Mouse (Mus musculus): ENCODE results near the gene Pla2g6.

Pla2g6 gene

GRCm38 (mm10) chr15:79351331-79351767 lies 23.2 kb upstream of the Pla2g6 start:
- no peak for DNase-seq (ENCODE audit: extremely low spot score, low read depth, low spot score)

- no peak for DNase-seq (ENCODE audit: extremely low spot score, low read depth, low spot score)
Measured at GRCm38 (mm10) chr15:79350866-79351265, 22.7 kb upstream of the Pla2g6 start.

GRCm38 (mm10) chr15:79348651-79349050 lies 20.5 kb upstream of the Pla2g6 start:
- no peak for DNase-seq (ENCODE audit: extremely low spot score, low read depth, low spot score)

- no peak for DNase-seq (ENCODE audit: extremely low spot score, low read depth, low spot score)
Measured at GRCm38 (mm10) chr15:79347845-79348506, 19.8 kb upstream of the Pla2g6 start.

- no peak for DNase-seq (ENCODE audit: extremely low spot score, low read depth, low spot score)
Measured at GRCm38 (mm10) chr15:79347165-79347844, 19.1 kb upstream of the Pla2g6 start.

GRCm38 (mm10) chr15:79346051-79346793 lies 18.0 kb upstream of the Pla2g6 start, which contains the start of gene Maff:
Maff (plus strand) TSS chr15:79346621.
- DNase-seq (ENCODE audit: extremely low spot score, low read depth, low spot score): no peak

GRCm38 (mm10) chr15:79344627-79345026 lies 16.4 kb upstream of the Pla2g6 start:
- DNase-seq (ENCODE audit: extremely low spot score, low read depth, low spot score): no peak

GRCm38 (mm10) chr15:79342641-79343337 lies 14.6 kb upstream of the Pla2g6 start:
- DNase-seq (ENCODE audit: extremely low spot score, low read depth, low spot score): no peak

GRCm38 (mm10) chr15:79338978-79339377 lies 10.8 kb upstream of the Pla2g6 start:
- no peak for DNase-seq (ENCODE audit: extremely low spot score, low read depth, low spot score)

GRCm38 (mm10) chr15:79335061-79335655 lies 7.0 kb upstream of the Pla2g6 start:
- no peak for DNase-seq (ENCODE audit: extremely low spot score, low read depth, low spot score)

- DNase-seq (ENCODE audit: extremely low spot score, low read depth, low spot score): no peak
Measured at GRCm38 (mm10) chr15:79333409-79333808, 5.2 kb upstream of the Pla2g6 start.

- no peak for DNase-seq (ENCODE audit: extremely low spot score, low read depth, low spot score)
Measured at GRCm38 (mm10) chr15:79330521-79330920, 2.3 kb upstream of the Pla2g6 start.

GRCm38 (mm10) chr15:79329979-79330363 lies 1.8 kb upstream of the Pla2g6 start:
- no peak for DNase-seq (ENCODE audit: extremely low spot score, low read depth, low spot score)

GRCm38 (mm10) chr15:79329346-79329978 lies 1.3 kb upstream of the Pla2g6 start:
- DNase-seq (ENCODE audit: extremely low spot score, low read depth, low spot score): no peak

GRCm38 (mm10) chr15:79328939-79329275 lies 717 bp upstream of the Pla2g6 start:
- DNase-seq (ENCODE audit: extremely low spot score, low read depth, low spot score): no peak

- no peak for DNase-seq (ENCODE audit: extremely low spot score, low read depth, low spot score)
Measured at GRCm38 (mm10) chr15:79326971-79327961, 924 bp downstream of the Pla2g6 start.

GRCm38 (mm10) chr15:79326264-79326663 lies 1.9 kb downstream of the Pla2g6 start:
- no peak for DNase-seq (ENCODE audit: extremely low spot score, low read depth, low spot score)

GRCm38 (mm10) chr15:79325742-79326141 lies 2.4 kb downstream of the Pla2g6 start:
- DNase-seq (ENCODE audit: extremely low spot score, low read depth, low spot score): no peak

GRCm38 (mm10) chr15:79324373-79324772 lies 3.8 kb downstream of the Pla2g6 start:
- DNase-seq (ENCODE audit: extremely low spot score, low read depth, low spot score): no peak

Data from hindlimb bud, embryonic 11.5 days (tissue).